Mouse (Mus musculus) urinary bladder, postnatal 0 days (tissue): Measurements from ENCODE around the gene Gm28553. TPM values are rescaled to one million over a fixed set of nuclear protein-coding genes. Genes with fewer than 3 reads are reported as not detected.

ENCODE experiments used
- polyA plus RNA-seq: library from polyadenylated mRNA; unstranded; fragments of >200 nt; fragmentation: Nextera tagmentation; extraction: Ambion mirVana; gene quantifications from 2 replicates; pipeline ENCODE4 v1.2.1, GENCODE M21; 2015

Gene Gm28553
- polyA plus RNA-seq, result not detected in 2 replicates

DNA sequence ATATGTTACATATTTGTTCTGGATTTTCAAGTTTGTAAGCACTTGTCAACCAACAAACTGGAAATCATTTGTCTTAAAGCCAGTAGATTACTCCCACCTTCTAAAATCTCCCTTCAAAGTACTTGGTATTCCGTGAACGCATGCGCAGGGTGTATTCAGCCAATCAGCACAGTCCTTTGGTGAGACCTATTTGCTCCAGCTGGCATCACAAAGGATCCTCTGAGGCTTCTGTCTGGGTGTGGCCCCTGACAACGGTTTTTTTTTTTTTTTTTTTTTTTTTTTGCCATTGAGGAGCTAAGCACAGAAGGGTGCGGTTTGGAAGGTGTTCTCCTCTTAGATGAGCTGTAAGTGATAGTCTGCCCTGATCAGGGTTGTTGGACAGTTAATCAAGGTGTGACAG lies at the start of gene Gm28553:
Gene Gm28553 (plus strand): TSS at position 301 of the 400 bp plus-strand sequence.

